Mouse (Mus musculus): Measurements from ENCODE around the gene Olfr981. TPM values are rescaled to one million over a fixed set of nuclear protein-coding genes. Genes with fewer than 3 reads are reported as not detected.

The Olfr981 gene
- not detected in 2 replicates for polyA plus RNA-seq (2012)

- no peak for TF ChIP-seq GATA1 (IDR thresholded peaks at IDR 0.05; ENCODE audit: low read length)
Measured at GRCm38 (mm10) chr9:40021164-40021563, at the start of gene Olfr981. Gene Olfr981, plus strand, starts transcription at chr9:40021464.

- no peak for TF ChIP-seq GATA1 (IDR thresholded peaks at IDR 0.05; ENCODE audit: low read length)
Measured at GRCm38 (mm10) chr9:39991813-39992212, 29.5 kb upstream of the Olfr981 start, which contains the start of gene Olfr978. Gene Olfr978, plus strand, starts transcription at chr9:39992113.

- TF ChIP-seq GATA1 (IDR thresholded peaks at IDR 0.05; ENCODE audit: low read length), result no peak
Measured at GRCm38 (mm10) chr9:40003365-40003764, 17.9 kb upstream of the Olfr981 start, which contains the start of gene Olfr979. Gene Olfr979, minus strand, starts transcription at chr9:40003465.

GRCm38 (mm10) chr9:40009482-40009881, 11.8 kb upstream of the Olfr981 start, which contains the start of gene Olfr980:
Gene Olfr980, minus strand, starts transcription at chr9:40009582.
- TF ChIP-seq GATA1 (IDR thresholded peaks at IDR 0.05; ENCODE audit: low read length), result no peak

- TF ChIP-seq GATA1 (IDR thresholded peaks at IDR 0.05; ENCODE audit: low read length), result no peak
Measured at GRCm38 (mm10) chr9:40050138-40050537, 28.9 kb downstream of the Olfr981 start.

GRCm38 (mm10) chr9:40073529-40073928, 52.3 kb downstream of the Olfr981 start, which contains the start of gene Olfr982:
Gene Olfr982, plus strand, starts transcription at chr9:40073829.
- no peak for TF ChIP-seq GATA1 (IDR thresholded peaks at IDR 0.05; ENCODE audit: low read length)

Other genes with a start within 250 kb of the Olfr981 start
- gene Olfr968, start 238.2 kb upstream of the Olfr981 start, polyA plus RNA-seq (2012), result not detected in 2 replicates
- not detected in 2 replicates for gene Olfr969, start 230.5 kb upstream of the Olfr981 start, polyA plus RNA-seq (2012)
- gene Olfr970, start 212.6 kb upstream of the Olfr981 start, polyA plus RNA-seq (2012), result not detected in 2 replicates
- gene Olfr971, start 184.6 kb upstream of the Olfr981 start, polyA plus RNA-seq (2012), result not detected in 2 replicates
- not detected in 2 replicates for gene Olfr972, start 155.0 kb upstream of the Olfr981 start, polyA plus RNA-seq (2012)
- gene Olfr229, start 114.1 kb upstream of the Olfr981 start, polyA plus RNA-seq (2012), result not detected in 2 replicates
- gene Olfr974, start 84.0 kb upstream of the Olfr981 start, polyA plus RNA-seq (2012), result not detected in 2 replicates
- not detected in 2 replicates for gene Olfr975, start 69.4 kb upstream of the Olfr981 start, polyA plus RNA-seq (2012)
- not detected in 2 replicates for gene Olfr976, start 60.3 kb upstream of the Olfr981 start, polyA plus RNA-seq (2012)
- not detected in 2 replicates for gene Olfr978, start 29.4 kb upstream of the Olfr981 start, polyA plus RNA-seq (2012)
- not detected in 2 replicates for gene Olfr979, start 18.0 kb upstream of the Olfr981 start, polyA plus RNA-seq (2012)
- not detected in 2 replicates for gene Olfr980, start 11.9 kb upstream of the Olfr981 start, polyA plus RNA-seq (2012)
- gene Olfr982, start 52.4 kb downstream of the Olfr981 start, polyA plus RNA-seq (2012), result not detected in 2 replicates
- not detected in 2 replicates for gene Olfr983, start 72.1 kb downstream of the Olfr981 start, polyA plus RNA-seq (2012)
- not detected in 2 replicates for gene Olfr984, start 92.7 kb downstream of the Olfr981 start, polyA plus RNA-seq (2012)
- gene Olfr985, start 108.7 kb downstream of the Olfr981 start, polyA plus RNA-seq (2012), result not detected in 2 replicates
- gene Tmem225, start 126.7 kb downstream of the Olfr981 start, polyA plus RNA-seq (2012), result not detected in 2 replicates
- gene Olfr986, start 159.5 kb downstream of the Olfr981 start, polyA plus RNA-seq (2012), result not detected in 2 replicates
- 0.55 and 0.66 TPM in 2 replicates for gene Zfp202, start 170.9 kb downstream of the Olfr981 start, polyA plus RNA-seq (2012)
- gene Scn3b, start 247.8 kb downstream of the Olfr981 start, polyA plus RNA-seq (2012), result not detected in 2 replicates

Data from G1E-ER4 (cell line).